Mouse (Mus musculus): ENCODE results near the gene Vsig4.

DNA sequence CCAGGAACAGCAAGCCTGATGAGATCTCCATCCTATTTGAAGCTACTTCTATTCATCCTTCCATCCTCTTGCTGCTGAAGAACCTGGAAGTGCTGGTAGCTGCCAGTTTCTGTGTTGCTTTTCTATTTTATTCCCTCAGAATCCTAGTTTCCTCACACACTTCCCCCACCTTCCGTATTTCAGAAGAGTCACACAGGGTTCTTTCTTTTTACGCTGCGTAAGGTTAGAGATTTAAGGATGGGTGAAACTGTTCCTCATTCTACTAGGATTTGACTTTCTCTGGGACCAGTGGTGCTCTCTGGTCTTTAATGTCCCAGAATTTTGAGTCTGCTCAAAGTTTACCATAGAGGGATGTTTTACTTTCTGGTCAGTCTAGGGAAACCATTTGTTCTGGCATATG is at the start of gene Vsig4:
- TF ChIP-seq POLR2A (IDR thresholded peaks at IDR 0.05; ENCODE audit: insufficient read length, low read depth) (no peak), USF1 (IDR thresholded peaks at IDR 0.05; ENCODE audit: low read depth) (no peak), MAX (IDR thresholded peaks at IDR 0.05; ENCODE audit: low read depth) (no peak)
